In the genomic region with DNA sequence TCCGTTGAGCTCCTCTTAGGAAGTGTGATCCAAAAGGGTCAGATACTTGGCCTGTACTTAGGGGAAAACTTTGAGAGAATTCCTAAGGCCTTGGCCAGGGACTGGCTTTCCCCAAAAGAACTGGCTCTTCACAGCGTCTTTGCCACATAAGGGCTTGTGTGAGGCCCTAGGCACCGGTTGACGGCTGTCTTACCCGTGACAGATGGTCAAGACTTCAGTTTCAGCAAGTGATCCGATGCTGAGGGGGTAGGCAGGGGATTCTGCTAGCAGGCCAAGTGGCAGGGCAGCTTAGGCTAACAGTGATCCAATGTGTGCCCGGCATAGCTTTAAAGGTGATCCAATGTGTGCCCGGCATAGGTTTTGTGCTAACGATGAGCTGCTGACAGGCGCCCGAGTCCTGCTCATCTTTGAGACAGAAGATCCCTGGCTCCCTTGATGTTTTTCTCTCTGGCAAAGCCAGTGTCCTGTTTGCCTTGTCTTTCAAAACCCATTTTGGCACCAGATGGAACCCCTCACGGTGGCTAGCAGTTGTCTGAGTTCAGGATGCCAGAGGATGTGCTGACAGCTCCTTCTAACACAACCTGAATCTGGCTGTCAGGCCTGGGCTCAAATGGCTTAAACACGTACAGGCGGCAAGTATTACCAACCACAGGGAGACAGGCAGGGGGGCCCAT, we compare ENCODE assay signal across 10 mouse cellular contexts.
A peak's percentile ranks its signal among the peaks of the same experiment; 100 is the strongest.
DNase-seq lines count a peak whose midpoint lies in the region; ATAC-seq and TF ChIP-seq lines count a peak whose summit lies in the region.
"Had no signal": no experiment of that assay in that cellular context is flagged by ENCODE, and none has a peak within 500 bp of the region (broad histone marks: within the 10 kb centered on the region; RNA-seq: fewer than 3 reads in every experiment).

No protein-coding gene starts in this region.

- H3K27ac ChIP-seq in neural tube, embryonic 13.5 days (replicated peaks) = peak overlapping the region; percentile 25; the same call in 1 of the 2 replicates
- H3K27ac ChIP-seq in embryonic facial prominence, embryonic 10.5 days (replicated peaks) = no peak overlapping the region
- no peak overlapping the region for H3K27ac ChIP-seq in stomach, postnatal 0 days (replicated peaks)
- H3K27ac ChIP-seq in intestine, postnatal 0 days (ENCODE audit: low read depth, low read length) = no peak overlapping the region
- H3K27ac ChIP-seq: kidney, postnatal 0 days; macrophage had no signal

- no peak for TF ChIP-seq EP300 in stomach, postnatal 0 days (optimal IDR thresholded peaks at IDR 0.05)

- no peak for ATAC-seq in neural tube, embryonic 13.5 days (ENCODE audit: low read depth)
- no peak for ATAC-seq in stomach, postnatal 0 days (ENCODE audit: low FRiP score, low TSS enrichment)
- no peak for ATAC-seq in intestine, postnatal 0 days

- intact Hi-C loops in heart, postnatal 10 days (cut with DNase I) = no loop called here

- no peak overlapping the region for H3K4me3 ChIP-seq in neural tube, embryonic 13.5 days
- H3K4me3 ChIP-seq in embryonic facial prominence, embryonic 10.5 days = no peak overlapping the region
- H3K4me3 ChIP-seq in stomach, postnatal 0 days (ENCODE audit: low read depth, low read length) = no peak overlapping the region
- H3K4me3 ChIP-seq in intestine, postnatal 0 days (ENCODE audit: low read depth, low read length) = no peak overlapping the region

- no peaks in the 10 kb centered on the region for H3K36me3 ChIP-seq in neural tube, embryonic 13.5 days
- no peaks in the 10 kb centered on the region for H3K36me3 ChIP-seq in embryonic facial prominence, embryonic 10.5 days (replicated peaks)
- H3K36me3 ChIP-seq in stomach, postnatal 0 days (ENCODE audit: control insufficient read depth, insufficient read depth, low read length) = no peaks in the 10 kb centered on the region
- no peaks in the 10 kb centered on the region for H3K36me3 ChIP-seq in intestine, postnatal 0 days (ENCODE audit: control insufficient read depth, insufficient read depth)

- H3K9ac ChIP-seq in neural tube, embryonic 13.5 days = no peak overlapping the region
- no peak overlapping the region for H3K9ac ChIP-seq in stomach, postnatal 0 days (ENCODE audit: low read length)
- H3K9ac ChIP-seq in intestine, postnatal 0 days (ENCODE audit: low read depth, low read length) = no peak overlapping the region

- no peaks in the 10 kb centered on the region for H3K9me3 ChIP-seq in neural tube, embryonic 13.5 days
- no peaks in the 10 kb centered on the region for H3K9me3 ChIP-seq in embryonic facial prominence, embryonic 10.5 days
- no peaks in the 10 kb centered on the region for H3K9me3 ChIP-seq in stomach, postnatal 0 days (ENCODE audit: control insufficient read depth, low read length)
- H3K9me3 ChIP-seq in intestine, postnatal 0 days (ENCODE audit: control insufficient read depth) = no peaks in the 10 kb centered on the region

- no peak for TF ChIP-seq CTCF in stomach, postnatal 0 days (IDR thresholded peaks at IDR 0.05; ENCODE audit: low read depth)
- TF ChIP-seq CTCF in intestine, postnatal 0 days (IDR thresholded peaks at IDR 0.05; ENCODE audit: low read depth) = no peak

- H3K4me2 ChIP-seq in neural tube, embryonic 13.5 days = no peak overlapping the region
- H3K4me2 ChIP-seq in stomach, postnatal 0 days (replicated peaks; ENCODE audit: low read depth) = no peak overlapping the region
- H3K4me2 ChIP-seq in intestine, postnatal 0 days (replicated peaks; ENCODE audit: low read depth) = no peak overlapping the region

- H3K27me3 ChIP-seq in neural tube, embryonic 13.5 days = no peaks in the 10 kb centered on the region
- no peaks in the 10 kb centered on the region for H3K27me3 ChIP-seq in embryonic facial prominence, embryonic 10.5 days (replicated peaks; ENCODE audit: low read depth, poor library complexity, severe bottlenecking)
- H3K27me3 ChIP-seq in stomach, postnatal 0 days (ENCODE audit: control insufficient read depth, insufficient read depth, low read length) = no peaks in the 10 kb centered on the region
- no peaks in the 10 kb centered on the region for H3K27me3 ChIP-seq in intestine, postnatal 0 days (replicated peaks; ENCODE audit: control insufficient read depth, insufficient read depth, low read length)

- peaks cover 46% of the 10 kb centered on the region for H3K4me1 ChIP-seq in neural tube, embryonic 13.5 days (replicated peaks)
- H3K4me1 ChIP-seq in embryonic facial prominence, embryonic 10.5 days = peaks cover 29% of the 10 kb centered on the region
- H3K4me1 ChIP-seq in stomach, postnatal 0 days (replicated peaks; ENCODE audit: control insufficient read depth, insufficient read depth) = 0 out of 2 replicates have a peak, but pooled peaks cover 2% of the 10 kb centered on the region
- no peaks in the 10 kb centered on the region for H3K4me1 ChIP-seq in intestine, postnatal 0 days (replicated peaks; ENCODE audit: control insufficient read depth, insufficient read depth, low read length)

- no peak for DNase-seq in neural tube, embryonic 10.5 days (ENCODE audit: extremely low spot score, low spot score)
- DNase-seq in embryonic facial prominence, embryonic 10.5 days (ENCODE audit: low spot score) = peak; percentile 12
- peak; percentile 21 to 26 for DNase-seq in heart, postnatal 10 days
- DNase-seq in retina, postnatal 7 days (ENCODE audit: low read depth, low spot score) = peak; percentile 9
- DNase-seq in kidney, postnatal 4 days = no peak
- no peak for DNase-seq in stomach, postnatal 0 days (ENCODE audit: low spot score)

- 68% methylated on average over 14 of the region's 14 CpGs for WGBS in neural tube, embryonic 13.5 days
- 71% methylated on average over 14 of the region's 14 CpGs for WGBS in embryonic facial prominence, embryonic 10.5 days
- 71% methylated on average over 14 of the region's 14 CpGs for WGBS in stomach, postnatal 0 days
- WGBS in intestine, postnatal 0 days = 85% methylated on average over 14 of the region's 14 CpGs

Comparison
In these comparisons a context has a peak if more than half of its experiments do, and no peak if none do; other contexts are left out.
1. DNase-seq: peak in embryonic facial prominence, embryonic 10.5 days (single experiment), heart, postnatal 10 days (2 of 2) and retina, postnatal 7 days (single experiment); none in neural tube, embryonic 10.5 days (single experiment), kidney, postnatal 4 days (0 of 2) and stomach, postnatal 0 days (single experiment).